Mouse (Mus musculus): ENCODE data around the gene Tanc2.

GRCm38 (mm10) chr11:105574241-105574640 lies 15.5 kb upstream of the Tanc2 start:
- TF ChIP-seq ZC3H11A (IDR thresholded peaks at IDR 0.05; ENCODE audit: low read depth, low read length) = no peak
- no peak for TF ChIP-seq CTCF (IDR thresholded peaks at IDR 0.05 in 2 of 3, conservative IDR thresholded peaks at IDR 0.05 in 1 of 3; ENCODE audit: control insufficient read depth in 1 of 3, insufficient read depth in 1 of 3, low read depth in 2 of 3, low read length in 3 of 3, poor library complexity in 1 of 3, severe bottlenecking in 1 of 3)
- TF ChIP-seq POLR2A (IDR thresholded peaks at IDR 0.05; ENCODE audit: control insufficient read depth in 1 of 2, insufficient read depth in 1 of 2, low read depth in 1 of 2, low read length in 2 of 2, poor library complexity in 1 of 2) = no peak
- no peak for TF ChIP-seq TCF12 (IDR thresholded peaks at IDR 0.05; ENCODE audit: low read depth, low read length)
- TF ChIP-seq MYC (IDR thresholded peaks at IDR 0.05; ENCODE audit: low read depth, low read length) = no peak
- TF ChIP-seq CHD2 (IDR thresholded peaks at IDR 0.05; ENCODE audit: low read length) = no peak
- no peak for TF ChIP-seq HCFC1 (IDR thresholded peaks at IDR 0.05; ENCODE audit: low read depth, low read length)
- no peak for TF ChIP-seq MAZ (IDR thresholded peaks at IDR 0.05; ENCODE audit: low read depth, low read length)
- no peak for TF ChIP-seq SIN3A (IDR thresholded peaks at IDR 0.05; ENCODE audit: low read length)
- TF ChIP-seq EP300 (IDR thresholded peaks at IDR 0.05; ENCODE audit: low read depth in 1 of 2, low read length in 2 of 2) = no peak
- no peak for TF ChIP-seq GATA1 (IDR thresholded peaks at IDR 0.05; ENCODE audit: low read depth, low read length)
- TF ChIP-seq CHD1 (IDR thresholded peaks at IDR 0.05; ENCODE audit: low read depth, low read length) = no peak
- TF ChIP-seq NELFE (IDR thresholded peaks at IDR 0.05; ENCODE audit: low read depth, low read length) = no peak
- no peak for TF ChIP-seq GABPA (IDR thresholded peaks at IDR 0.05; ENCODE audit: low read depth, low read length)

All from MEL (cell line).